Mouse (Mus musculus) ES-E14 (cell line): ENCODE results near the gene Rin2. TPM values are rescaled to one million over a fixed set of nuclear protein-coding genes. Genes with fewer than 3 reads are reported as not detected.

Source experiments
- DNase-seq: peaks from one replicate; pipeline ENCODE4 v3.0.0-alpha.2; 2013; ENCODE audit warnings: low read depth, low spot score
- H3K27ac ChIP-seq: 2 replicates; pipeline ENCODE4 v1.5.1; 2012; ENCODE audit warnings: low read depth, mild to moderate bottlenecking, low read length, moderate library complexity, mixed read lengths; ENCODE audit not compliant: poor library complexity, insufficient read depth, severe bottlenecking
- H3K36me3 ChIP-seq: 2 replicates; pipeline ENCODE4 v1.6.1; 2012; ENCODE audit warnings: mild to moderate bottlenecking, low read length, moderate library complexity, mixed read lengths; ENCODE audit not compliant: control insufficient read depth, poor library complexity, insufficient read depth, severe bottlenecking
- H3K4me1 ChIP-seq, 2 experiments: fragments of 150-350 bp in 1 of 2; sonication (generic) in 1 of 2; 2 replicates each; pipeline ENCODE4 v1.6.1; 2012; ENCODE audit warnings: low read length in 2 of 2, mild to moderate bottlenecking in 1 of 2, mixed read lengths in 1 of 2; ENCODE audit not compliant: control insufficient read depth in 2 of 2, insufficient read depth in 2 of 2, poor library complexity in 1 of 2
- H3K4me3 ChIP-seq, 2 experiments: fragments of 150-350 bp in 1 of 2; sonication (generic) in 1 of 2; 2 replicates each; pipeline ENCODE4 v1.5.1; 2012; ENCODE audit warnings: low read length in 2 of 2, low read depth in 1 of 2, mild to moderate bottlenecking in 1 of 2, mixed read lengths in 1 of 2; ENCODE audit not compliant: insufficient read depth in 1 of 2, poor library complexity in 1 of 2, severe bottlenecking in 1 of 2
- H3K9ac ChIP-seq: 2 replicates; pipeline ENCODE4 v1.6.1; 2012; ENCODE audit warnings: low read depth, mild to moderate bottlenecking, low read length, mixed read lengths; ENCODE audit not compliant: poor library complexity, insufficient read depth, severe bottlenecking
- H3K9me3 ChIP-seq: fragments of 150-350 bp; sonication (generic); 2 replicates; pipeline ENCODE4 v1.6.1; 2012; ENCODE audit warnings: low read depth, mild to moderate bottlenecking, low read length; ENCODE audit not compliant: control insufficient read depth, insufficient read depth
- CHD2 ChIP-seq: IDR thresholded peaks from 2 replicates; pipeline ENCODE4 v1.6.1; 2014; ENCODE audit warnings: mild to moderate bottlenecking, low read depth, low read length, inconsistent platforms
- HCFC1 ChIP-seq: IDR thresholded peaks from 2 replicates; pipeline ENCODE4 v1.6.1; 2012; ENCODE audit warnings: low read length, inconsistent platforms, borderline replicate concordance; ENCODE audit not compliant: insufficient read depth
- MAFK ChIP-seq: IDR thresholded peaks from 2 replicates; pipeline ENCODE4 v1.6.1; 2014; ENCODE audit warnings: mild to moderate bottlenecking, low read depth, low read length, inconsistent platforms; ENCODE audit not compliant: insufficient read depth
- ZC3H11A ChIP-seq: IDR thresholded peaks from 2 replicates; pipeline ENCODE4 v1.6.1; 2012; ENCODE audit warnings: low read depth, mild to moderate bottlenecking, inconsistent platforms, low read length, borderline replicate concordance
- ZNF384 ChIP-seq: IDR thresholded peaks from 2 replicates; pipeline ENCODE4 v1.6.1; 2012; ENCODE audit warnings: low read depth, low read length, inconsistent platforms
- in situ Hi-C, 2 experiments: fragments of 600-800 bp; cut with MboI; formaldehyde crosslinking; loops; one replicate each; pipeline ENCODE4 v1.15.1; 2025; ENCODE audit warnings: low sequenced_read_pairs in 2 of 2, inconsistent platforms in 1 of 2; ENCODE audit not compliant: unreplicated experiment in 2 of 2
- total RNA-seq: library from RNA; depleted of rRNA; stranded (reverse); fragments of 300-350 nt; gene quantifications from 2 replicates; pipeline ENCODE4 v1.2.3, GENCODE M21; 2012

Rin2 gene
- total RNA-seq, 1 experiment, result 3.7 TPM

GRCm38 (mm10) chr2:145700237-145700985, 25.4 kb downstream of the Rin2 start:
- DNase-seq, result no peak
- Histone ChIP-seq H3K4me3 (no peak overlapping the region), H3K9ac (no peak overlapping the region), H3K4me1 (0 out of 4 replicates have a peak, but pooled peaks cover 0 to 2% of the 10 kb centered on the region in 2 experiments), H3K9me3 (no peaks in the 10 kb centered on the region), H3K27ac (no peak overlapping the region), H3K36me3 (no peaks in the 10 kb centered on the region; the same call in 1 of the 2 replicates)
- in situ Hi-C loops, result no loop called here
- TF ChIP-seq HCFC1 (no peak), ZC3H11A (no peak), ZNF384 (no peak), CHD2 (no peak), MAFK (no peak)

GRCm38 (mm10) chr2:145701605-145702335, 26.8 kb downstream of the Rin2 start:
- Histone ChIP-seq H3K4me3 (no peak overlapping the region), H3K4me1 (0 out of 4 replicates have a peak, but pooled peaks cover 0 to 2% of the 10 kb centered on the region in 2 experiments), H3K9me3 (no peaks in the 10 kb centered on the region), H3K36me3 (no peaks in the 10 kb centered on the region; the same call in 1 of the 2 replicates), H3K27ac (no peak overlapping the region), H3K9ac (no peak overlapping the region)
- in situ Hi-C loops, result no loop called here
- no peak for TF ChIP-seq ZC3H11A
- no peak for TF ChIP-seq HCFC1
- no peak for TF ChIP-seq MAFK
- TF ChIP-seq CHD2, result no peak
- no peak for TF ChIP-seq ZNF384
- no peak for DNase-seq

GRCm38 (mm10) chr2:145704738-145705137, 29.7 kb downstream of the Rin2 start:
- DNase-seq, result no peak

GRCm38 (mm10) chr2:145709727-145710389, 34.8 kb downstream of the Rin2 start:
- in situ Hi-C loops, result no loop called here
- TF ChIP-seq HCFC1 (no peak), ZNF384 (no peak), ZC3H11A (no peak), MAFK (no peak), CHD2 (no peak)
- DNase-seq, result no peak
- H3K9ac ChIP-seq, result no peak overlapping the region
- H3K4me3 ChIP-seq, result no peak overlapping the region
- no peaks in the 10 kb centered on the region for H3K9me3 ChIP-seq
- no peaks in the 10 kb centered on the region for H3K36me3 ChIP-seq
- no peak overlapping the region for H3K27ac ChIP-seq
- 0 out of 4 replicates have a peak, but pooled peaks cover 0 to 2% of the 10 kb centered on the region in 2 experiments for H3K4me1 ChIP-seq

More at GRCm38 (mm10) chr2:145704738-145705137, 29.7 kb downstream of the Rin2 start:
- Histone ChIP-seq H3K9me3 (no peaks in the 10 kb centered on the region), H3K27ac (no peak overlapping the region), H3K4me3 (no peak overlapping the region), H3K9ac (no peak overlapping the region), H3K36me3 (no peaks in the 10 kb centered on the region; the same call in 1 of the 2 replicates), H3K4me1 (0 out of 4 replicates have a peak, but pooled peaks cover 0 to 2% of the 10 kb centered on the region in 2 experiments)
- in situ Hi-C loops, result no loop called here
- TF ChIP-seq CHD2, result no peak
- TF ChIP-seq HCFC1, result no peak
- TF ChIP-seq MAFK, result no peak
- TF ChIP-seq ZC3H11A, result no peak
- no peak for TF ChIP-seq ZNF384
